Mouse (Mus musculus) liver, postnatal 0 days (tissue): Measurements from ENCODE around the gene Dyrk1b.
"Not testable (repeated sequence)": the region's sequence is repeated elsewhere in the genome, so short reads cannot be mapped to it uniquely, and the experiment has no call there.

Source experiments
- CTCF ChIP-seq: sonication (generic); IDR thresholded peaks from 2 replicates; pipeline ENCODE4 v1.5.1; 2016; ENCODE audit warnings: antibody characterized with exemption, low read depth
- EP300 ChIP-seq: IDR thresholded peaks from 2 replicates; pipeline ENCODE4 v1.6.1; 2016; ENCODE audit warnings: antibody characterized with exemption, low read depth, mild to moderate bottlenecking

DNA sequence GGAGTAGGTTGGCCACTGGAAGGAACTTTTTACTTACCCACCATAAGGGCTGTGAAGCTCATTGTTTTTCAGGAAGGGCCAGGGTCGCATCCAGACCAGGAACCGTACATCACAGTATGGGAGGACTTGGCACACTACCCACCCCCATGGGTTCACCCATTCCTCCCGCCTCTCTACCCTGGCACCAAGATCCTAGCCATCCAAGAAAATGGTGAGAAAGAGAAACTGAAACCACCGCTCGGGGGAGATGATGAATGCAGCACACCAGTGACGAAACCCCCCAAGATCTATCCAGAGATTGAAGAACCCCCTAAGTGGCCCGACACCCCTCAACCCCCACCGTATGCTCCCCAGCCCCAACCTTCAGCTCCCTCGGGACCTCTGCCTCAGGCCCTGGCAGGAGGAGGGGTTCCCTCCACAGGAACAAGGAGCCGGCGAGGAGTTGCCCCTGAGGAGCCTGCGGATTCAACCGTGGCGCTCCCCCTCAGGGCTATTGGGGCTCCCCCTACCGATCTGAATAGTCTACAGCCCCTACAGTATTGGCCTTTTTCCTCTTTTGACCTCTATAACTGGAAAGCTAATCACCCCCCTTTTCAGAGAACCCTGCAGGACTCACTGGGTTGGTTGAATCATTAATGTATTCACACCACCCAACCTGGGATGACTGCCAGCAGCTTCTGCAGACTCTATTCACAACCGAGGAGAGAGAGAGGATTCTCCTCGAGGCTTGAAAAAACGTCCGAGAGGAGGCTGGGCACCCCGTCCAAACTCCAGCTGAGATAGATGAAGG is 39.9 kb downstream of the Dyrk1b start:
- TF ChIP-seq EP300, CTCF: not testable (repeated sequence)
